Mouse (Mus musculus): ENCODE measurements around the gene Pde4b. TPM values are rescaled to one million over a fixed set of nuclear protein-coding genes. Genes with fewer than 3 reads are reported as not detected.

The Pde4b gene
- polyA plus RNA-seq, 1 experiment: 14.3 TPM

DNA sequence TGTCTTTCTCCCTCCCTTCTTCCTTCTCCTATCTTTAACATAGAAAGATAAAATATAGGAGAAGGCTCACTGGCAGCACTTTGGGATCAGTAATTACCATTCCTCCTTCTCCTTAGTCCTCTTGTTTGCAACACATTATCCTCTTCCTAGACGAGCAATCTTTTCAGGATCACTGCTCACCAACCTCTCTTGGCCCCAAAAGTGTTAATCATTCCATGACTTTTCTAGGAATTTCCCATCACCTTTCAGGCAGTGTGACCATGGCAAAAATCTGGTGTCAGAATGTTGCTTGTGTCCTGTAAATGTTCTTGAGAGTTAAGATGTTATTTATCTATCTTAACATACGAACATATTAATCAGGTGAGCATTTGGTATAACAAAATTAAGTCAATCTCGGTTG, 369.1 kb downstream of the Pde4b start:
- no peak for DNase-seq (ENCODE audit: low read depth in 1 of 2, low spot score in 2 of 2)
- Histone ChIP-seq H3K27ac (ENCODE audit: insufficient read depth, low read length) (no peak overlapping the region), H3K27me3 (ENCODE audit: control insufficient read depth, insufficient read depth, low read length) (no peaks in the 10 kb centered on the region), H3K4me1 (ENCODE audit: control insufficient read depth, insufficient read depth, insufficient read length) (no peaks in the 10 kb centered on the region), H3K36me3 (ENCODE audit: control insufficient read depth, insufficient read depth, low read length) (no peaks in the 10 kb centered on the region), H3K4me3 (ENCODE audit: extremely low read depth, insufficient read depth, insufficient read length) (no peak overlapping the region)
- WGBS: 86% methylated on average over 3 of the region's 3 CpGs
- TF ChIP-seq CTCF (IDR thresholded peaks at IDR 0.05; ENCODE audit: extremely low read depth, insufficient read depth, insufficient read length, insufficient replicate concordance) (no peak), POLR2A (IDR thresholded peaks at IDR 0.05; ENCODE audit: low read depth, low read length) (no peak)

DNA sequence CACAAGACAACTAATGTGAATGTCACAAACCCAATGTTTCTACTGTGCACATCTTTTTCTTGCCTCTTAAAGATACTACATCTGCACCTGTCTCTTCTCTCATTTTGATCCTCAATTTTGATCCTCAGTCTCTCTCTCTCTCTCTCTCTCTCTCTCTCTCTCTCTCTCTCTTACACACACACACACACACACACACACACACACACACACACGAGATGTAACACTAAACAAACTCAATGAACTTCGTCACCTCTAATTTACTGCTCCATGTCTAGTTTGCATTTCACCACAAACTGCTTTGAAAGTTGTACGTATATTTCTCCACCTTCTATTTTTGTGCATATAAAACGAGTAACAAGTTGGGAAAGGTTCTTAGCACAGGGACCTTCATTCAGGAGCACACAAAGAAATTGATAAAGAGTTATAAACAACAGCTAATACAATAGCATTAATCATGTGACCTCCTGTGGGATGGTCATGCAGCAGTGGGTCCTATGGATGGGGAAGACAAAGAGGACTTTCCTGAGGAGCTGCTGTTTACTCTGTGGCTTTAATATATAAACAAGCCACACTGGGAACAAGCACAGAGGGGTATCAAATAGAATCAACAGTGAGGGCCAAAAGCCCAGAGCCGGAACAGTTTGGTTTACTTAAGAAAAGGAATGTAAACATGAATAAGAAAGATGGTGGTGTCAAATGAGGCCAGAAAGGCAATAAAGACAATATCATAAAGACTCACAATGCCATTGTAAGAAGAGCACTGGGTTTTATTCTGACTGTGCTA, 372.1 kb downstream of the Pde4b start:
- DNase-seq (ENCODE audit: low read depth in 1 of 2, low spot score in 2 of 2): no peak
- no peak overlapping the region for H3K4me3 ChIP-seq (ENCODE audit: extremely low read depth, insufficient read depth, insufficient read length)
- 67% methylated on average over 5 of the region's 5 CpGs for WGBS
- no peaks in the 10 kb centered on the region for H3K4me1 ChIP-seq (ENCODE audit: control insufficient read depth, insufficient read depth, insufficient read length)
- TF ChIP-seq CTCF (IDR thresholded peaks at IDR 0.05; ENCODE audit: extremely low read depth, insufficient read depth, insufficient read length, insufficient replicate concordance) (no peak), POLR2A (IDR thresholded peaks at IDR 0.05; ENCODE audit: low read depth, low read length) (no peak)
- H3K27me3 ChIP-seq (ENCODE audit: control insufficient read depth, insufficient read depth, low read length): no peaks in the 10 kb centered on the region
- H3K27ac ChIP-seq (ENCODE audit: insufficient read depth, low read length): no peak overlapping the region
- H3K36me3 ChIP-seq (ENCODE audit: control insufficient read depth, insufficient read depth, low read length): no peaks in the 10 kb centered on the region

DNA sequence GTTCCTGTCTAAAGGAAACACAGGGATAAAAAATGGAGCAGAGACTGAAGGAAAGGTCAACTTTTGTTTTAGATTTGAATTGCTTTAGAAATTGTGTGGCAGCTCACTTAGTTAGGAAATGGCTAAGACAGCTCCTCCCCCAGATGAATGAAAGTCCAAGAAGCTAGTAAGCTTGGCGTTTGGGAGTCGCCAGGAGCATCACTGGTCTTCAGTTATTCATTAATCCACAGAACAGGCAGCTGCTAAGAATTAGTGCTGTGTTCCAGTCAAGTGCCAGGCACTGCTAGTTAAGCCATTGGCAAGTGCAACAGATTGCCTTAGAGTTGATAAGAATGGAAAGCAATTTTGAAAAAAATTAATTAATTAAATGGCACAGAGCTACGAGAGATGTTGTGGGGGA, 390.8 kb downstream of the Pde4b start:
- Histone ChIP-seq H3K4me1 (ENCODE audit: control insufficient read depth, insufficient read depth, insufficient read length) (no peaks in the 10 kb centered on the region), H3K4me3 (ENCODE audit: extremely low read depth, insufficient read depth, insufficient read length) (no peak overlapping the region), H3K36me3 (ENCODE audit: control insufficient read depth, insufficient read depth, low read length) (no peaks in the 10 kb centered on the region), H3K27ac (ENCODE audit: insufficient read depth, low read length) (no peak overlapping the region), H3K27me3 (ENCODE audit: control insufficient read depth, insufficient read depth, low read length) (no peaks in the 10 kb centered on the region)
- WGBS: 80% methylated on average over 3 of the region's 3 CpGs
- TF ChIP-seq CTCF (IDR thresholded peaks at IDR 0.05; ENCODE audit: extremely low read depth, insufficient read depth, insufficient read length, insufficient replicate concordance) (no peak), POLR2A (IDR thresholded peaks at IDR 0.05; ENCODE audit: low read depth, low read length) (no peak)
- no peak for DNase-seq (ENCODE audit: low read depth in 1 of 2, low spot score in 2 of 2)

DNA sequence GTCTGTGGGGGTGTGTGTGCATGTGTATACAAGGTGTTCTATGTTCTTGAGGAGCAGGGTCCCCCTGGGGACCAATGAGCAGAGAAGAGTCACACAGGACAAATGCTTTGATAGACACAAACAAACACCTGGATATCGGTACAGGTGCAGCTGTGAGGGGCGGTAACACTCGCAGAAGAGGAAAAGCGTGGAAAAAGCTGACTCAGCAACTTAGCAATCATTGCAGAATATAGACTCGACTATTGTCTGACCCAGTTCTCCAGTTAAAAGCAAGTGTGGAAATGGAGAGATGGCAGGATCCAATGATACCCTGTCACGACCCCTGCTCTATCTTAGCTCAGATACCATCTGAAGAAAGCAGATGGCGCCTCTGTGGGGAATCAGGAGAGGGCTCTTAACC, 391.5 kb downstream of the Pde4b start:
- Histone ChIP-seq H3K36me3 (ENCODE audit: control insufficient read depth, insufficient read depth, low read length) (no peaks in the 10 kb centered on the region), H3K27me3 (ENCODE audit: control insufficient read depth, insufficient read depth, low read length) (no peaks in the 10 kb centered on the region), H3K27ac (ENCODE audit: insufficient read depth, low read length) (no peak overlapping the region), H3K4me1 (ENCODE audit: control insufficient read depth, insufficient read depth, insufficient read length) (no peaks in the 10 kb centered on the region), H3K4me3 (ENCODE audit: extremely low read depth, insufficient read depth, insufficient read length) (no peak overlapping the region)
- DNase-seq (ENCODE audit: low read depth in 1 of 2, low spot score in 2 of 2): no peak
- TF ChIP-seq POLR2A (IDR thresholded peaks at IDR 0.05; ENCODE audit: low read depth, low read length): no peak
- TF ChIP-seq CTCF (IDR thresholded peaks at IDR 0.05; ENCODE audit: extremely low read depth, insufficient read depth, insufficient read length, insufficient replicate concordance): no peak
- WGBS: 86% methylated on average over 7 of the region's 7 CpGs

DNA sequence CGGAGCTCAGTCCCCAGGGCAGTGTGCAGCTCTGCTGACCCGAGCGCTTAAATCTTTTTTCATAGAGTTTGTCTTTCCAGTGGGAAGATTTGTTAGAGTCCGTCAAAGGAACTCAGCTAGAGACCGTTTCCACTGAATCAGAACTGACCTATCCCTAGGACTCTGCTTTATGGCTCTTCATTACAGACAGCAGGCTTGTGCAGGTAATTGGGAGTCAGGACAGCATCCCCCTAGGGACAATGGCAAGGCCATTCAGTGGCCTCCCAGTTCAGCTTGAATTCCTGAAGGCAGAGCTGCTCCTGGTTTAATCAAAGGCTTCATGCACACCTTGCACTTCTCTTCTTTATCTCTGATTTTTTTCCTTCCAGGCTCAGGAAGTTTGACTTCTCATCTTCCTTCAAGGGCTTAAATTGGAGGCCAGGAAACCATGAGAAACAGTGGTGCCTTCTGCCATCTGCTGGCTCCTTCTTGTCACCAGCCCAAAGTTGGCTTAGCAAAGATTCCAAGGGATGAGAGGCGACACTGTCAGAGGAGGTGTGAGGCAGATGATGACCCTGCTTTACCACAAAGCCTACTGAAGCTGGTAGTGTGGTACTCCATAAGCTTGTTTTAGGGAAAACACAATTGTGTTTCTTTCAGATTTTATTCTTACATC, 393.6 kb downstream of the Pde4b start:
- H3K4me3 ChIP-seq (ENCODE audit: extremely low read depth, insufficient read depth, insufficient read length): no peak overlapping the region
- H3K27me3 ChIP-seq (ENCODE audit: control insufficient read depth, insufficient read depth, low read length): no peaks in the 10 kb centered on the region
- WGBS: 89% methylated on average over 6 of the region's 6 CpGs
- no peak overlapping the region for H3K27ac ChIP-seq (ENCODE audit: insufficient read depth, low read length)
- DNase-seq (ENCODE audit: low read depth in 1 of 2, low spot score in 2 of 2): no peak
- no peaks in the 10 kb centered on the region for H3K4me1 ChIP-seq (ENCODE audit: control insufficient read depth, insufficient read depth, insufficient read length)
- TF ChIP-seq POLR2A (IDR thresholded peaks at IDR 0.05; ENCODE audit: low read depth, low read length) (no peak), CTCF (IDR thresholded peaks at IDR 0.05; ENCODE audit: extremely low read depth, insufficient read depth, insufficient read length, insufficient replicate concordance) (no peak)
- H3K36me3 ChIP-seq (ENCODE audit: control insufficient read depth, insufficient read depth, low read length): no peaks in the 10 kb centered on the region

DNA sequence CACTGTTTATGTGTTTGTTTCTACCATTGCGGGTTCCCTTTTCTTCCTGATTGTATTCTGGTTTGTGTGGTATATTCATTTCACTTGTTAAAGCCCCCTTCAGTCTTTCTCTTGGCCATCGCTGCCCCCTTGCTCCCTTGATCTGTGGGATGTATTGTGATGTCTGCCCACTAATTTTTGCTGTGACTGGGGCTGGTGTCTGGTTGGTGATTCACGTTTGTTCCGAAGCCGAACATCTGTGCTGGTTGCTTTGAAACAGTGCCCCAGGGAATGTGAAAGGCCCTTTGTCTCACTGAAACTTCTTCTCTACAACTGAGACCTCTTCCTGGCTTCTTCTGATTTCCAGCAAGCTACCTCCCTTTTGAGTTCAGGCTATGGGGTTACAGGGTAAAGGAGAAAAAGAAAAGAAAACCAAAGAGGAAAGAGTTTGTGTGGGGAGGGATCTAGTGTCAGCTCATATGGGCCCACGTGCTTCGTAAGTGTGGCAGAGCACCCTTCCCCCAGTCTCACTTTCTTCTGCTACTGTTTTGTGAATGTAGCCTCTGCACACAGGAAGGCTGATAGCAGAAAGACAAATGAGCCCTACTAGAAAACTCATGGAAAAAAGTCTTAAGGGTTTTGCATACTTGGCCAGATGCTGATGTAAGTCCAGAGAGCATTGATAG, 396.1 kb downstream of the Pde4b start:
- Histone ChIP-seq H3K4me3 (ENCODE audit: extremely low read depth, insufficient read depth, insufficient read length) (no peak overlapping the region), H3K27ac (ENCODE audit: insufficient read depth, low read length) (no peak overlapping the region), H3K36me3 (ENCODE audit: control insufficient read depth, insufficient read depth, low read length) (no peaks in the 10 kb centered on the region), H3K27me3 (ENCODE audit: control insufficient read depth, insufficient read depth, low read length) (no peaks in the 10 kb centered on the region), H3K4me1 (ENCODE audit: control insufficient read depth, insufficient read depth, insufficient read length) (no peaks in the 10 kb centered on the region)
- no peak for DNase-seq (ENCODE audit: low read depth in 1 of 2, low spot score in 2 of 2)
- TF ChIP-seq CTCF (IDR thresholded peaks at IDR 0.05; ENCODE audit: extremely low read depth, insufficient read depth, insufficient read length, insufficient replicate concordance) (no peak), POLR2A (IDR thresholded peaks at IDR 0.05; ENCODE audit: low read depth, low read length) (no peak)
- 85% methylated on average over 7 of the region's 7 CpGs for WGBS

All from spleen, adult 2 months (tissue).